Mouse (Mus musculus) bone marrow, adult 2 months (tissue): ENCODE data around the gene Ugt1a6b.
"Not testable (repeated sequence)": the region's sequence is repeated elsewhere in the genome, so short reads cannot be mapped to it uniquely, and the experiment has no call there.

Experiments used
- CTCF ChIP-seq: fragments of 200-500 bp; IDR thresholded peaks from 2 replicates; pipeline ENCODE4 v1.5.1; 2011; ENCODE audit warnings: low read length, control low read depth; ENCODE audit not compliant: control insufficient read depth, insufficient read depth
- POLR2A ChIP-seq: fragments of 200-500 bp; IDR thresholded peaks from 2 replicates; pipeline ENCODE4 v1.6.1; 2011; ENCODE audit warnings: low read depth, mild to moderate bottlenecking, control low read depth, low read length, borderline replicate concordance; ENCODE audit not compliant: control insufficient read depth

DNA sequence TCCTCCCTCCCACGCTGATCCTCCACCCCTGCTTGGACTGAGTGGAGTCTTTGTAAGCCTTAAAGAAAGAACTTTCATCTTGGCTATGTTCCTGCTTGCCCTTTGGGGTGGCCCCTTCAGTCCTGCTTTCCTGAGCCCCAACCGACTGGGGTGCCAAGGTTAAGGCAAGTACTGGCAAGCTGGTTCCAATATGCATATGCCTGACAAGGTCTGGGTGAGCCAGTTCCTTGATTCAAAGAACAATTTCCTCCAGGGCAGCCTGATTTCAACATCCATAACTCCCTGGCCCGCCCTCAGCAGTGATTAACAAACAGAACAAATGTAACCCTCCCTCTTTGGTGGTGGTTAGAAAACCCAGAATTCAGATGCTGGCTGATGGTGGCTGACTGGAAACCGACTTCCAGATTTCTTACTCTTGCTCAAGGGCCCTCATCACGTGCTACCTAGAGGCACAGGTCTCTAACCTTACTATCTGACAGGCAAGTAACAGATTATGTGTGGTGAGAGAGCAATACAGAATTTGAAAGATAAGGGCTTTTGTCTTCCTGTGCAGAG is 31.5 kb downstream of the Ugt1a6b start, which contains the start of gene Ugt1a6a:
- TF ChIP-seq CTCF, POLR2A: not testable (repeated sequence)
